Mouse (Mus musculus) hindbrain, embryonic 16.5 days (tissue): ENCODE results near the gene Wdr34. TPM values are rescaled to one million over a fixed set of nuclear protein-coding genes. Genes with fewer than 3 reads are reported as not detected.

ENCODE experiments used
- ATAC-seq: fragments of 200-750 bp; cut with Nextera tagmentation; 2 replicates; pipeline ENCODE4 v1.8.0; 2017; ENCODE audit warnings: moderate TSS enrichment, moderate library complexity
- H3K27ac ChIP-seq: fragments of 300-500 bp; sonication (generic); 2 replicates; pipeline ENCODE4 v1.5.1; 2014; ENCODE audit warnings: low read depth, mild to moderate bottlenecking, control low read depth, low read length, moderate library complexity
- H3K27me3 ChIP-seq: fragments of 300-500 bp; sonication (generic); replicated peaks from 2 replicates; pipeline ENCODE4 v1.6.1; 2014; ENCODE audit warnings: low read length; ENCODE audit not compliant: control insufficient read depth, insufficient read depth
- H3K36me3 ChIP-seq: fragments of 300-500 bp; sonication (generic); 2 replicates; pipeline ENCODE4 v1.6.1; 2014; ENCODE audit warnings: mild to moderate bottlenecking, low read length, moderate library complexity, mixed read lengths; ENCODE audit not compliant: control insufficient read depth, insufficient read depth
- H3K4me1 ChIP-seq: fragments of 300-500 bp; sonication (generic); 2 replicates; pipeline ENCODE4 v1.6.1; 2014; ENCODE audit warnings: low read depth, low read length; ENCODE audit not compliant: control insufficient read depth, insufficient read depth
- H3K4me2 ChIP-seq: fragments of 300-500 bp; sonication (generic); 2 replicates; pipeline ENCODE4 v1.6.1; 2014; ENCODE audit warnings: mild to moderate bottlenecking, low read length, control low read depth, moderate library complexity
- H3K4me3 ChIP-seq: fragments of 300-500 bp; sonication (generic); 2 replicates; pipeline ENCODE4 v1.5.1; 2014; ENCODE audit warnings: mild to moderate bottlenecking, low read length, control low read depth, moderate library complexity
- H3K9ac ChIP-seq: fragments of 300-500 bp; sonication (generic); 2 replicates; pipeline ENCODE4 v1.6.1; 2014; ENCODE audit warnings: low read depth, mild to moderate bottlenecking, control low read depth, low read length, moderate library complexity
- H3K9me3 ChIP-seq: fragments of 300-500 bp; sonication (generic); 2 replicates; pipeline ENCODE4 v1.6.1; 2014; ENCODE audit warnings: mild to moderate bottlenecking, low read length, moderate library complexity; ENCODE audit not compliant: control insufficient read depth
- WGBS: fragments of 180-500 bp; shearing (Covaris S2); extraction: QIAGEN DNeasy Blood & Tissue Kit; methylation state at CpG from one replicate; pipeline ENCODE4 v1.1.7; 2014; 5-methylcytosine and 5-hydroxymethylcytosine counted together
- polyA plus RNA-seq: library from polyadenylated mRNA; unstranded; fragments of >200 nt; fragmentation: Nextera tagmentation; extraction: Ambion mirVana; gene quantifications from 2 replicates; pipeline ENCODE4 v1.2.1, GENCODE M21; 2015

The Wdr34 gene
- polyA plus RNA-seq, 1 experiment from 2014 or later, result 76.4 TPM

GRCm38 (mm10) chr2:30047127-30047526 lies 1.6 kb downstream of the Wdr34 start:
- Histone ChIP-seq H3K4me1 (peaks cover 8% of the 10 kb centered on the region; the same call in 1 of the 2 replicates), H3K36me3 (no peaks in the 10 kb centered on the region), H3K27me3 (no peaks in the 10 kb centered on the region), H3K9me3 (no peaks in the 10 kb centered on the region), H3K9ac (no peak overlapping the region), H3K4me3 (no peak overlapping the region), H3K27ac (no peak overlapping the region), H3K4me2 (no peak overlapping the region)
- 97% methylated on average over 6 of the region's 6 CpGs for WGBS
- no peak for ATAC-seq

DNA sequence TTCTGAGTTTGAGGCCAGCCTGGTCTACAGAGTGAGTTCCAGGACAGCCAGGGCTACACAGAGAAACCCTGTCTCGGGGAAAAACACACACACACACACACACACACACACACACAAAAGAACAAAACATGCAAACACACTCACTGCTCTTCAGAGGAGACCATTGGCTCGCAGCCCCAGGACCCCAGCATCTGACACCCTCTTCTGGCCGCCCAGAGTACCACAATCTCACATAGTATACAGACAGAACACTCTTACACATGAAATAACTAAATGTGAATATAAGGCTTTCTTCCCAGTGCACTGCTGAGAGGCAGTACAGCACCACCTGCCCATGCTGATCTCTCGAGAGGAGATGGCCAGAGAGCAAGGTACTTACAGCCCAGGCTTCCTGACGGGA lies 4.1 kb downstream of the Wdr34 start:
- Histone ChIP-seq H3K4me3 (no peak overlapping the region), H3K4me1 (peaks cover 8% of the 10 kb centered on the region; the same call in 1 of the 2 replicates), H3K9me3 (no peaks in the 10 kb centered on the region), H3K27ac (no peak overlapping the region), H3K36me3 (peaks cover 2% of the 10 kb centered on the region; the same call in 1 of the 2 replicates), H3K4me2 (no peak overlapping the region), H3K9ac (no peak overlapping the region), H3K27me3 (no peaks in the 10 kb centered on the region)
- 86% methylated on average over 5 of the region's 5 CpGs for WGBS
- no peak for ATAC-seq

DNA sequence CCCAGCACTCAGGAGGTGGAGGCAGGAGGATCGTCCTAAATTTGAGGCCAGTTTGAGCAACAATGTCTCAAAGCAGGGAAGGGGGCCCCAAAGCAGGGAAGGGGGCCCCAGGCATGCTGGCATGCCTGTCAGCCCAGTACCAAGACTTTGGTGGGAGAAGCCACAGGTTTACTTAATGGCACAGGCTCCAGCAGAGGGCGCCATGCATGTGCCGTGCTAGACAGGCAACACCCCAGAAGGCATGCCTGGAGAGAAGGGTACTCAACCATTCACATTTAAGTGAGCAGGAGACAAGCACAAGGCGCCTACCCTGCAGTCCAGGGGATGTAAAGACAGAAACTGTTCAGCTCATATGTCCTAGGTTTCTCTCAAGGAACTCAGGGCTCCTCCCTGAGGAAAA lies 6.2 kb downstream of the Wdr34 start:
- H3K4me2 ChIP-seq, result no peak overlapping the region
- H3K9ac ChIP-seq, result no peak overlapping the region
- no peak for ATAC-seq
- H3K4me1 ChIP-seq, result peaks cover 1% of the 10 kb centered on the region; the same call in 1 of the 2 replicates
- peaks cover 3% of the 10 kb centered on the region for H3K36me3 ChIP-seq
- 7% methylated on average over 4 of the region's 4 CpGs for WGBS
- H3K9me3 ChIP-seq, result no peaks in the 10 kb centered on the region
- no peak overlapping the region for H3K27ac ChIP-seq
- H3K27me3 ChIP-seq, result no peaks in the 10 kb centered on the region
- H3K4me3 ChIP-seq, result no peak overlapping the region

DNA sequence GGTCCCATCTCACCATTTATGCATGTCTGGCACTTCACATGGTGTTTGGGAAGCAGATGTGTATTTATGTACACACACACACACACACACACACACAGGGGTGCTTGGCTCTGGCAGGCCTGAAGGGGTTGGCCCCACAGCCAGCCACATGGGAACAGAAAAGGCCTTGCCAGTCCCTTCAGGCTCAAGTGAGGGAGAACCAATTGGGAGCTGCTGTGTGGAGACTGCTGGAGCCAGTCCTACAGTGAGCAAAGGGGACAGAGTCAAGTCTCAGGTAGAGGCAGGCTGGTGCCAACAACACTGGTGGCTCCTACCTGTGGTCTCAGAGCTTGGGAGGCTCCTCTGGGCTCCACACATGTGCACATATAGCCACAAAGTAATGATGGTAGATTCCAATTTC lies 9.0 kb downstream of the Wdr34 start:
- Histone ChIP-seq H3K9me3 (no peaks in the 10 kb centered on the region), H3K36me3 (peaks cover 6% of the 10 kb centered on the region), H3K27me3 (no peaks in the 10 kb centered on the region), H3K4me3 (no peak overlapping the region), H3K4me2 (no peak overlapping the region), H3K27ac (no peak overlapping the region), H3K4me1 (no peaks in the 10 kb centered on the region), H3K9ac (no peak overlapping the region)
- ATAC-seq, result 0 out of 2 replicates have a peak, but pooled peaks have one; percentile 27

DNA sequence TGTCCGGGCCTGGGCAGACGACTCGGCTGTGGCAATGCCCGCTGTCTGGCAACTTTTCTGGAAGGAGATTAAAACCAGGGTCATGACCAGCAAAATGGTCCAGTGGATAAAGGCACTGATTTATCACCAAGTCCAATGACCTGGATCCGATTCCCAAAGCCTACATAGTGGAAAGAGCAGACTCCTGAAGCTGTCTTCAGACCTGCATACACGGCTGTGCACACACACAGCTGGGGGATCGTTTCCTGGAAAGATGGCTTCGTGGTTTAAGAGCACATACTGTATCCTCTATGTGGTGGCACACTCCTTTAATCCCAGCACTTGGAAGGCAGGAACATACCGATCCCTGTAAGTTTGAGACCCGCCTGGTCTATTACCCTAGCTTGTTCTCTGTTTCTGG lies 10.3 kb downstream of the Wdr34 start:
- Histone ChIP-seq H3K27ac (no peak overlapping the region), H3K4me3 (no peak overlapping the region), H3K27me3 (no peaks in the 10 kb centered on the region), H3K4me2 (no peak overlapping the region), H3K36me3 (peaks cover 6% of the 10 kb centered on the region), H3K9ac (no peak overlapping the region), H3K4me1 (no peaks in the 10 kb centered on the region), H3K9me3 (no peaks in the 10 kb centered on the region)
- 97% methylated on average over 10 of the region's 10 CpGs for WGBS
- ATAC-seq, result no peak

GRCm38 (mm10) chr2:30037762-30038161 lies 10.9 kb downstream of the Wdr34 start:
- no peaks in the 10 kb centered on the region for H3K27me3 ChIP-seq
- H3K4me1 ChIP-seq, result no peaks in the 10 kb centered on the region
- H3K36me3 ChIP-seq, result peaks cover 8% of the 10 kb centered on the region
- H3K9me3 ChIP-seq, result no peaks in the 10 kb centered on the region
- WGBS, result 73% methylated on average over 2 of the region's 2 CpGs
- H3K27ac ChIP-seq, result no peak overlapping the region
- H3K9ac ChIP-seq, result no peak overlapping the region
- no peak for ATAC-seq
- H3K4me3 ChIP-seq, result no peak overlapping the region
- no peak overlapping the region for H3K4me2 ChIP-seq

GRCm38 (mm10) chr2:30032957-30033356 lies 15.7 kb downstream of the Wdr34 start:
- H3K27me3 ChIP-seq, result no peaks in the 10 kb centered on the region
- H3K4me2 ChIP-seq, result no peak overlapping the region
- peaks cover 48% of the 10 kb centered on the region for H3K36me3 ChIP-seq
- WGBS, result 67% methylated on average over 6 of the region's 6 CpGs
- no peak overlapping the region for H3K4me3 ChIP-seq
- H3K27ac ChIP-seq, result no peak overlapping the region
- no peak for ATAC-seq
- no peaks in the 10 kb centered on the region for H3K9me3 ChIP-seq
- H3K9ac ChIP-seq, result no peak overlapping the region
- H3K4me1 ChIP-seq, result no peaks in the 10 kb centered on the region

DNA sequence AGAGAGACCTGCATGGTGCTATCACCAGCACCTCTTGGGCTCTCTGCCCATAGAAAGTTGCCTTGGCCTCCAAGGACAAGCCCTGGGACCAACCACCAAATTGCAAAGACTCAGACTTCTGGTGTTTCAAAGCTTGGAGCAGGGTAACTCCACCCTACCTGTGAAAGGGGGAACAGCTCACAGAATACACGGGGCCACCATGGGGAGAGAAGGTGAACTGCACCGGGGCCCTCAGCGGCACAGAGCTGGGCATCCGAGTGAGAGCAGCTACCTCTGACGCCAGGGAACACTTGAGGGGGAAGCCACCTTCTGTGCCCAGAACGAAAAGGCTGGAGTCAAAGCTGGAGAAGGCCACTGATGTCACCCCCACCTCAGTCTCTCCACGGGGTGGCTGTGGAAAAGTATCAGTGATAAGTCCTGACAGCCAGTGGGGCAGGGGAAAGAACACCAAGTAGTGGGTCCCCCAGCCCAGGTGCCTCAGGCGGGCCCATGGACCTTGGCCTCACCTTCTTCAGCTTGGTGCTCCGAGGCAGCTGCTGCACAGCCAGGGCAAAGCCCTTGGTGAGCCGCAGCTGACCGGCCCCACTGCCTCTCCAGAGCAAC lies 16.3 kb downstream of the Wdr34 start:
- WGBS, result 54% methylated on average over 11 of the region's 11 CpGs
- H3K9ac ChIP-seq, result no peak overlapping the region
- no peaks in the 10 kb centered on the region for H3K9me3 ChIP-seq
- H3K4me1 ChIP-seq, result no peaks in the 10 kb centered on the region
- H3K36me3 ChIP-seq, result peaks cover 54% of the 10 kb centered on the region
- no peak overlapping the region for H3K4me3 ChIP-seq
- H3K4me2 ChIP-seq, result no peak overlapping the region
- no peak overlapping the region for H3K27ac ChIP-seq
- H3K27me3 ChIP-seq, result no peaks in the 10 kb centered on the region
- no peak for ATAC-seq

DNA sequence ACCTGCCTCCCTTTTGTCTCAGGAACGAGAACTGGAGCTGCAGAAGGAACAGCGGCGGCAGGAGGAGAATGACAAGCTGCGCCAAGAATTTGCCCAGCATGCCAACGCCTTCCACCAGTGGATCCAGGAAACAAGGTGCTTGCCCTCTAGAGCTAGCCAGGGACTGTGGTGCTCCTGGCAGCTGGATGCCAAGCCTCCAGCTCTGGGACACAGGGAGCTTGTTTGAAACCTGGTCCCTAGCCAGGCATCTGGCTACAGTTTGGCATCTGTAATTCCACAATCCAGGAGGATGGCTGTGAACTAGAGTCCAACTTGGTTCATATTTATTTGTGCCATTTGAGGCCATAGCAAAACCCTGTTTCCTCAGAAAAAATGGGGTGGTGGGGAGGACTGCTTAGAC lies 21.7 kb downstream of the Wdr34 start:
- 87% methylated on average over 5 of the region's 5 CpGs for WGBS
- no peak for ATAC-seq

DNA sequence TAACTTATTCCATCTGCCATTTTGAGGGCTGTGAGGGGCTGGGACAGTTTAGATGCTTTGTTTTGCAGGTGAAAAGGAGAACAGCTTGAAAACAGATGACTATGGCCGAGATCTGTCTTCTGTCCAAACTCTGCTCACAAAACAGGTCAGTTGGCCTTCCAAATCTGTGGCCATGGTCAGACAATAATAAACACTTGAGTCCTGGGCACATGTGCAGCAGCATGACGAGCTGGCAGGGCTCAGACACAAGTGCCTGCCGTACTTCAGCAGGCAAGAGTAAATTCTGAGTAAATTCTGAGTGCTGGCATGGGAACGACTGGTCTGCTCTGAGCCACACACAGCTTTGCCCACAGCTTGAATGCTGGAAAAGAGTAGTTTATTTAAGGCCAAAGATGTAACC lies 23.2 kb downstream of the Wdr34 start:
- 82% methylated on average over 4 of the region's 4 CpGs for WGBS
- H3K9me3 ChIP-seq, result no peaks in the 10 kb centered on the region
- peaks cover 97% of the 10 kb centered on the region for H3K36me3 ChIP-seq
- H3K4me2 ChIP-seq, result no peak overlapping the region
- ATAC-seq, result no peak
- no peak overlapping the region for H3K4me3 ChIP-seq
- no peak overlapping the region for H3K9ac ChIP-seq
- H3K27me3 ChIP-seq, result no peaks in the 10 kb centered on the region
- no peaks in the 10 kb centered on the region for H3K4me1 ChIP-seq
- H3K27ac ChIP-seq, result no peak overlapping the region

More for the DNA sequence above, 21.7 kb downstream of the Wdr34 start:
- Histone ChIP-seq H3K36me3 (peaks cover 97% of the 10 kb centered on the region), H3K4me2 (no peak overlapping the region), H3K4me3 (no peak overlapping the region), H3K4me1 (no peaks in the 10 kb centered on the region), H3K9me3 (no peaks in the 10 kb centered on the region), H3K27ac (no peak overlapping the region), H3K9ac (no peak overlapping the region), H3K27me3 (no peaks in the 10 kb centered on the region)
